Mouse (Mus musculus) myocyte (in vitro differentiated cells): Measurements from ENCODE around the gene Rnf4. TPM values are rescaled to one million over a fixed set of nuclear protein-coding genes. Genes with fewer than 3 reads are reported as not detected.

Experiments used
- H3K27me3 ChIP-seq: one replicate; pipeline ENCODE4 v1.6.1; 2011; ENCODE audit not compliant: control insufficient read depth, insufficient read depth, insufficient read length
- H3K36me3 ChIP-seq: one replicate; pipeline ENCODE4 v1.6.1; 2011; ENCODE audit not compliant: control insufficient read depth, insufficient read depth
- H3K4me2 ChIP-seq: one replicate; pipeline ENCODE4 v1.6.1; 2011; ENCODE audit warnings: low read depth, control low read depth
- H3K4me3 ChIP-seq: one replicate; pipeline ENCODE4 v1.5.1; 2011; ENCODE audit warnings: mild to moderate bottlenecking, control low read depth, moderate library complexity
- H3K79me2 ChIP-seq: one replicate; pipeline ENCODE4 v1.6.1; 2011; ENCODE audit not compliant: control insufficient read depth, insufficient read depth
- H3ac ChIP-seq: one replicate; pipeline ENCODE4 v1.6.1; 2011; ENCODE audit not compliant: control insufficient read depth, insufficient read length
- CEBPB ChIP-seq: IDR thresholded peaks from 2 replicates; pipeline ENCODE4 v1.6.1; 2011; ENCODE audit warnings: mild to moderate bottlenecking, moderate library complexity; ENCODE audit not compliant: poor library complexity, insufficient read depth, severe bottlenecking
- E2F4 ChIP-seq: IDR thresholded peaks from one replicate; pipeline ENCODE4 v1.6.1; 2011; ENCODE audit warnings: mild to moderate bottlenecking, control low read depth, moderate library complexity; ENCODE audit not compliant: insufficient read depth
- MAX ChIP-seq: IDR thresholded peaks from one replicate; pipeline ENCODE4 v1.6.1; 2011; ENCODE audit warnings: low read depth, mild to moderate bottlenecking, control low read depth
- MYOD1 ChIP-seq, 3 experiments: IDR thresholded peaks; one replicate each; pipeline ENCODE4 v1.6.1; 2011; ENCODE audit warnings: control low read depth in 2 of 3, low read depth in 2 of 3, mild to moderate bottlenecking in 2 of 3, moderate library complexity in 1 of 3; ENCODE audit not compliant: insufficient read length in 2 of 3, control insufficient read depth in 1 of 3
- MYOG ChIP-seq, 3 experiments: IDR thresholded peaks; one replicate each; pipeline ENCODE4 v1.6.1; 2011; ENCODE audit warnings: control low read depth in 2 of 3, low read depth in 2 of 3, mild to moderate bottlenecking in 2 of 3; ENCODE audit not compliant: insufficient read length in 2 of 3, control insufficient read depth in 1 of 3, insufficient read depth in 1 of 3
- POLR2A ChIP-seq: IDR thresholded peaks from one replicate; pipeline ENCODE4 v1.6.1; 2011; ENCODE audit warnings: low read depth, mild to moderate bottlenecking, control low read depth, moderate library complexity; ENCODE audit not compliant: insufficient read length
- POLR2AphosphoS2 ChIP-seq: IDR thresholded peaks from one replicate; pipeline ENCODE4 v1.6.1; 2011; ENCODE audit warnings: low read depth, control low read depth; ENCODE audit not compliant: insufficient read length
- REST ChIP-seq: IDR thresholded peaks from one replicate; pipeline ENCODE4 v1.6.1; 2011; ENCODE audit warnings: mild to moderate bottlenecking, control low read depth, moderate library complexity; ENCODE audit not compliant: insufficient read depth, insufficient read length
- SRF ChIP-seq: IDR thresholded peaks from one replicate; pipeline ENCODE4 v1.6.1; 2011; ENCODE audit warnings: low read depth; ENCODE audit not compliant: control insufficient read depth, insufficient read length
- TCF12 ChIP-seq: IDR thresholded peaks from one replicate; pipeline ENCODE4 v1.6.1; 2011; ENCODE audit warnings: mild to moderate bottlenecking, control low read depth; ENCODE audit not compliant: poor library complexity, insufficient read depth, severe bottlenecking
- TCF3 ChIP-seq: IDR thresholded peaks from one replicate; pipeline ENCODE4 v1.6.1; 2011; ENCODE audit warnings: low read depth, control low read depth; ENCODE audit not compliant: insufficient read length
- USF1 ChIP-seq: IDR thresholded peaks from one replicate; pipeline ENCODE4 v1.6.1; 2011; ENCODE audit warnings: low read depth, mild to moderate bottlenecking, control low read depth, moderate library complexity
- polyA plus RNA-seq: library from polyadenylated mRNA; unstranded; fragments of >200 nt; fragmentation: generic; extraction: Trizol; gene quantifications from one replicate; pipeline ENCODE4 v1.2.1, GENCODE M21; 2012; ENCODE audit warnings: missing spikeins

Rnf4 gene
- polyA plus RNA-seq, 1 experiment: 78.2 TPM

GRCm38 (mm10) chr5:34395850-34396540, 59.9 kb downstream of the Rnf4 start:
- TF ChIP-seq USF1 (no peak), POLR2AphosphoS2 (no peak), MYOD1 (IDR thresholded peaks at IDR 0.05; ENCODE audit: control insufficient read depth in 1 of 3, insufficient read length in 2 of 3, low read depth in 2 of 3) (no peak), TCF3 (no peak), CEBPB (no peak), REST (no peak), E2F4 (no peak), SRF (no peak)
- Histone ChIP-seq H3K79me2 (peaks cover 95% of the 10 kb centered on the region), H3K27me3 (no peaks in the 10 kb centered on the region), H3ac (no peak overlapping the region), H3K4me3 (no peak overlapping the region), H3K4me2 (no peak overlapping the region), H3K36me3 (no peaks in the 10 kb centered on the region)

- H3K36me3 ChIP-seq: no peaks in the 10 kb centered on the region
- H3K4me2 ChIP-seq: no peak overlapping the region
- H3ac ChIP-seq: no peak overlapping the region
- no peak for TF ChIP-seq MYOG (IDR thresholded peaks at IDR 0.05; ENCODE audit: control insufficient read depth in 1 of 3, insufficient read depth in 1 of 3, insufficient read length in 2 of 3, low read depth in 2 of 3)
- TF ChIP-seq POLR2AphosphoS2: no peak
- no peak for TF ChIP-seq TCF12
- no peak for TF ChIP-seq USF1
- no peak for TF ChIP-seq POLR2A
- TF ChIP-seq MYOD1 (IDR thresholded peaks at IDR 0.05; ENCODE audit: control insufficient read depth in 1 of 3, insufficient read length in 2 of 3, low read depth in 2 of 3): no peak
- TF ChIP-seq E2F4: no peak
- TF ChIP-seq REST: no peak
- H3K27me3 ChIP-seq: no peaks in the 10 kb centered on the region
- no peak overlapping the region for H3K4me3 ChIP-seq
- peaks cover 96% of the 10 kb centered on the region for H3K79me2 ChIP-seq
These were observed 61.8 kb downstream of the Rnf4 start for GRCm38 (mm10) chr5:34397866-34398265.

DNA sequence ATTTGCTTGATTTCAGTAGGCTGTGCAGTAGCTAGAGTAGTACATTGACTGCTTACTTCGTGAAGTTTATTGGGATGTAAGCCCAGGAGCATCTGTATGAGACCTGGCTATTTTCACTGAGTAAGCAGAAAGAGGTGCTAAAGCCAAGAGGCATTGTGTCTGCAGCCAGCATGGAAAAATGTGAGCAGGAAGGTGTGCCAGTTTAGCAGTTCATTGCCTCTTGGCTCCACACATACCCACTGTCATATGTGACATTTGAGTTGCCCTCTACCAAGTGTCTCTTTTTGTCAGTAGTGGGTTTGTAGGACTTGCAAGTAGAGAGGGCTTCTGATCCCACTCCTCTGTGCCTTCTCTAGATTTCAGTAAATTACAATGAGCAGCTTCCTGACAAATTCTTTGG, 62.2 kb downstream of the Rnf4 start:
- H3K4me3 ChIP-seq: no peak overlapping the region
- no peak overlapping the region for H3ac ChIP-seq
- no peak for TF ChIP-seq E2F4
- no peak for TF ChIP-seq REST
- no peak for TF ChIP-seq CEBPB
- no peak for TF ChIP-seq MYOG (IDR thresholded peaks at IDR 0.05; ENCODE audit: control insufficient read depth in 1 of 3, insufficient read depth in 1 of 3, insufficient read length in 2 of 3, low read depth in 2 of 3)
- no peak for TF ChIP-seq MAX
- TF ChIP-seq MYOD1 (IDR thresholded peaks at IDR 0.05; ENCODE audit: control insufficient read depth in 1 of 3, insufficient read length in 2 of 3, low read depth in 2 of 3): no peak
- TF ChIP-seq POLR2AphosphoS2: no peak
- no peak for TF ChIP-seq SRF
- H3K4me2 ChIP-seq: no peak overlapping the region
- no peaks in the 10 kb centered on the region for H3K27me3 ChIP-seq
- H3K36me3 ChIP-seq: no peaks in the 10 kb centered on the region
- H3K79me2 ChIP-seq: peaks cover 96% of the 10 kb centered on the region

Other genes with a start within 250 kb of the Rnf4 start
- 0.04 TPM for gene Poln, start 166.8 kb upstream of the Rnf4 start, polyA plus RNA-seq
- 3.0 TPM for gene Haus3, start 166.8 kb upstream of the Rnf4 start, polyA plus RNA-seq
- gene Mxd4, start 148.6 kb upstream of the Rnf4 start, polyA plus RNA-seq: 26.4 TPM
- gene Zfyve28, start 47.8 kb upstream of the Rnf4 start, polyA plus RNA-seq: 0.08 TPM
- gene Cfap99, start 47.7 kb upstream of the Rnf4 start, polyA plus RNA-seq: 0.02 TPM
- 12.7 TPM for gene Fam193a, start 33.6 kb downstream of the Rnf4 start, polyA plus RNA-seq
- gene Tnip2, start 177.7 kb downstream of the Rnf4 start, polyA plus RNA-seq: 10.6 TPM
- 14.3 TPM for gene Sh3bp2, start 189.5 kb downstream of the Rnf4 start, polyA plus RNA-seq
- gene Add1, start 237.4 kb downstream of the Rnf4 start, polyA plus RNA-seq: 160 TPM